Mouse (Mus musculus): Measurements from ENCODE around the gene Slc22a5. TPM values are rescaled to one million over a fixed set of nuclear protein-coding genes. Genes with fewer than 3 reads are reported as not detected.
A peak's percentile ranks its signal among the peaks of the same experiment; 100 is the strongest.
"Not testable (repeated sequence)": the region's sequence is repeated elsewhere in the genome, so short reads cannot be mapped to it uniquely, and the experiment has no call there.

Gene Slc22a5
- 10 to 100 TPM; 25.9 to 29.3 TPM for polyA plus RNA-seq (2017; shearing (Covaris generic))

- ATAC-seq: peak; percentile 94
These were observed at the start of gene Slc22a5 for GRCm38 (mm10) chr11:53891505-53892451. Gene Slc22a5, minus strand, starts transcription at chr11:53891660.

GRCm38 (mm10) chr11:53931944-53932318 lies 40.5 kb upstream of the Slc22a5 start:
- not testable (repeated sequence) for ATAC-seq

DNA sequence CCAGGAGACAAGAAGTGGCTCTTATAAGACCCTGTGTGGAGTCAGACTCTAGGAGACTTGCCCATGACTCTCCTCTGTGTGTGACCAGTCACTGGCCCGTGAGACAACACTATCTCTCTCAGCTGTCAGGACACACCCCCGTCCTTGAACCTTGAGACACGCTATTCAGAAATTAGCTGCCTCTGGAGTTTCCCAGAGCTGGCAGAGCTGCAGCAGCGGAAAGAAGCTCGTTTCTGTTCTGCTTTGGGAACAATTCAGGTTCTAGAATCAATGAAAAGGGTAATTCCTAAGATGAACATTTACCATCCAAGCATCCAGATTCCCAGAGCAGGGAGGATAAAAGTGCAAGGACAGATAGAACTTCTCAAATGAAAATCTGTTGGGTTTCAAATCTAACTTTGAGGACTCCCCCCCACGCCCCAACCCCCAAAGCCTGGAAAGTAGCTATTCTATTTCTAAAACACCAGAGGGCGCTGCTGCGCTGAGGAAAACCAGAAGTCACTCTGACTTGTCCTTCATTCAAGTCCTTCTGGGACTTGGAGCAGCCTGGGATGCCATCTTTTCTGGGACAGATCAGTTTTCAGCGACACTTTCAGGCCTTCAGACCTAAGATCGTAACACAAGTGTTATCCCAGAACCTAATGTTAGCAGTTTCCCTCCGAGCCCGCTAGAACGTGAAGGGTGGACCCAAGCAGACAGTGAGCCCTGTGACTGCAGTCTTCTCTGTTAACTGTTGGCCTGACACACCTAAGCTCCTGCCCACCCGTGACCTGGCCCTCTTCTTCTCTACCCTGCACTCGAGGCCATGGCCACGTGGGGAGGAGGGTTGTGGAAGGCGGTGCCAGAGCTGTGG lies 39.9 kb upstream of the Slc22a5 start:
- ATAC-seq: no peak

DNA sequence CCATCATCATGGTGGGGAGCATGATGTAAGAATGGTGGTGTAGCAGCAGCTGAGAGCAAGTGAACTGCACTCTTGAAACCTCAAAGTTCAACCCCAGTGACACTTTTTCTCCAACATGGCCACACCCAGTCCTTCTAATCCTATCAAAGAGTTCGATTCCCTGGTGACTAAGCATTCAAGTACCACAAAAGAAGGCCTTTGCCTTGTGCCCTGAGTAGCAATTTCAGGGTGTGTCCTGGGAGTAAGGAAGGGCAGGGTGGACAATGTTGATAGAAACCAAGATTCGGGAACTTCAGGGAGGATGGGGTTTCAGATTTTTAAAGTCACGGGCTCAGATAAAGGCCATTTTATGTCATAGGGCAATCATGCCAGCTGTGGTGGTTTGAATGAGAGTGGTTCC lies 38.3 kb upstream of the Slc22a5 start:
- ATAC-seq: no peak

DNA sequence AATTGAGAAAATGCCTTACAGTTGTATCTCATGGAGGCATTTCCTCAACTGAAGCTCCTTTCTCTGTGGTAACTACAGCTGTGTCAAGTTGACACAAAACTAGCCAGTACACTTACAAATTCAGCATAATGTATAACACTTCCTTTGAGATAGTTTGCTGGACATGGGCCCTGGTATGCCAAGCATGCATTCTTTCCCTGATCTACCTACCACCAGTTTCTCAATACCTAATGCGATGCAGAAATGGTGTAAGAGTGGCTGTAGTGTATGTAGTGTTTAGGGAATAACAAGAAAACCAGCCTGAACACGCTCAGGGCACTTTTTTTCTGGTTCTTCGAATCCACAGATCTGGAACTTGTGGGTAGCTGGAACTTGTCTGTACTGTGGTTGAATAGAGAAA lies 37.1 kb upstream of the Slc22a5 start:
- no peak for ATAC-seq

- ATAC-seq: no peak
These were observed 34.8 kb upstream of the Slc22a5 start for GRCm38 (mm10) chr11:53926303-53926702.

DNA sequence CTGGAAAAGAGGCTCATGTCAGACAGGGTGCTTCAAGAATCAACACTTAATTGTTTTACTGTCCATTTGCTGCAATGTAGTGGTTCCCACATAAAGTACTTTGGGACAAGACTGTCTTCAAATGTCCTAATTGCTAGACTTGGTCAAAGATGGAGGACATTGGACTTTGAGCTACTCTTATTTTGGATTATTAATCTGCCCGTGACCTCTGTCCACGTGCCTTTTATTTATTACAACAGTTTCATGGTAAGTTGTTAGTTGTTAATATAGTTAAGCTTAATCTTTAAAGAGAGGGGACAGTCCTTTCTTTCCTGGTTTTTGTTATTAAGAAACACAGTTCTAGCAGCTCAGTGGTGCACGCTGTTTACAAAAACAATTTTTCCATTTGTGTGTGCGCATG lies 27.4 kb upstream of the Slc22a5 start:
- ATAC-seq: no peak

GRCm38 (mm10) chr11:53911011-53911410 lies 19.6 kb upstream of the Slc22a5 start:
- ATAC-seq: no peak

DNA sequence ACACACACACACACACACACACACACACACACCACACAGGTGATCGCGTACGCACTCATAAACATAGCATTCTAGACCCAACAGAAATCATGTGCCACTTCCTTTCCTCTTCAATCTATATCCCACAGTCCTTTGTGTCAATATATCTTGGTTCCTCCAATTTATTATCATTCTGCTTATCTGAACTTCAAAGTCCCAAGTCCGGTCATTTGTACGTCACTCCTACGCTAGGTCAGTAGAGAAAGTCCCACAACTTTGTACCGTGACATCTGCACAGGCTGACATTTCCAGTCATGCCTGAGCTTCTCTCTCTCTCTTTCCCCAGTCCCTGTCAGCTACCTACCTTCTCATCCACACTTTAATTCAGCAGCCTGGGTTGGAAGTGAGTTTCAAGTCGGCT lies 17.2 kb upstream of the Slc22a5 start:
- ATAC-seq: no peak

GRCm38 (mm10) chr11:53904534-53904925 lies 13.1 kb upstream of the Slc22a5 start:
- no peak for ATAC-seq

DNA sequence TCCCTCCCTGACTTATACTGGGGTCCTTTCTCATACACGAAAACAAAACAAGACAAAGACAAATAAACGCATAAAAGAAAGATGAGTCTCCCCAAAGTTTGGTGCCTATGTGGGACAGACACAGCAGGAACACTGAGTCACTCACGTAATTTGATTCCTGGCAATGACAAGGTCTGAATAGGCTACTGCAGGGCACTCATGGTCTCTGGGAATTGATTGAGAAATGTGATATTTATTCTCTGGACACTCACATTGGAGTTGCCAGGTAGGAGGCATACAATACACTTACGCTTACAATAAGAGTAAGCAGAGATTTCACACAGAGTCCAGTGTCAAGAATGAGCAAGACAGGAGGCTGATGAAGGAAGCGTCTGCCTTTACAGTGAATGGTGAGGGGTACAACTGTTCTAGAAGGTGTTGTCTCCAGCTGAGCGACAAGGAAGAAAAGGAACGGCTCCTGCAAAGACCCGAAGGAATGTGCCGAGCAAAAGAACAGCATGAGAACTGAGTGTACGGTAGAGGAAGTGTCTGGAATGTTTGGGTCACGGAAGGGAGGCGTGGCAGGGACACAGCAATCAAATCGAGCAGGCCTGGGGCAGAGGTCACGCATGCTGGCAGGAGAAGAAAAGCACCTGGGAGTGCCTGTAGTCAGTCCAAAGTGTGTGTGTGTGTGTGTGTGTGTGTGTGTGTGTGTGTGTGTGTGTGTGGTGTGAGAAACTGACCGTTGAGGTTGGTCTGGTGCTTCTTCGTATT lies 12.5 kb upstream of the Slc22a5 start:
- no peak for ATAC-seq

GRCm38 (mm10) chr11:53902741-53903140 lies 11.3 kb upstream of the Slc22a5 start:
- no peak for ATAC-seq

DNA sequence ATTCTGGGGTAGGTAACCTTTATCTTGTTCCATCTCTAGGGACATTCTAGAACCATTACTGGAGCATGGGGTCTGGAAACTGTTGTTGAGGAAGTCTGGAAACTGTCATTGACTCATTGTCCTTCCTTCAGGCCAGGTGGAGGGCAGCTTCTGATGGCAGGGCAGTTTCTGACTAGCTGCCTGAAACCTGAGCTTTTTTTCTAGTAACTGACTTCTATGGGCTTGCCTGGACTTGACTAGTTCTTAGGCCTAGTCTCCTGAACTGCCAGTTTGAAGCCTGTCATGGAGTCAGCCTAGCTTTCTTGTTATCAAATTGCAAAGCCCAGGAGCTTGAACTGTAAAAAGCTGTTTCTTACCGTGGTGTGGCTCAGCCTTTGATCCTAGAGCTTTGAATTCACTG lies 9.5 kb upstream of the Slc22a5 start:
- no peak for ATAC-seq

DNA sequence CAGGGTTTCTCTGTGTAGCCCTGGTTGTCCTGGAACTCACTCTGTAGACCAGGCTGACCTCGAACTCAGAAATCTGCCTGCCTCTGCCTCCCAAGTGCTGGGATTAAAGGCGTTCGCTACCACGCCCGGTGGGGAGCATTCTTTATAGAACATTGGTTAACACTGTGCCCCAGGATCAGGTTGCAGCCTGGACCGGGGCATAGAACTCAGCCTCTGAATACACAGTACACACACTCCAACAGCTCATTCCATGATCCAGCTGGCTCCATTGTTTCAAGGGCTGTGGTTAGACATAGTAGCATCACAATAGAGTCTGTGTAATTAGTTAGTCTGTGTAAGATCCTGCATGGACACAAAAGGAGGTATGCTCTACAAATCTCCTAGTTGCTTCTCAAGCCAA lies 8.5 kb upstream of the Slc22a5 start:
- no peak for ATAC-seq

- no peak for ATAC-seq
These were observed 7.5 kb upstream of the Slc22a5 start for GRCm38 (mm10) chr11:53899004-53899403.

GRCm38 (mm10) chr11:53896935-53897334 lies 5.5 kb upstream of the Slc22a5 start:
- ATAC-seq: no peak

DNA sequence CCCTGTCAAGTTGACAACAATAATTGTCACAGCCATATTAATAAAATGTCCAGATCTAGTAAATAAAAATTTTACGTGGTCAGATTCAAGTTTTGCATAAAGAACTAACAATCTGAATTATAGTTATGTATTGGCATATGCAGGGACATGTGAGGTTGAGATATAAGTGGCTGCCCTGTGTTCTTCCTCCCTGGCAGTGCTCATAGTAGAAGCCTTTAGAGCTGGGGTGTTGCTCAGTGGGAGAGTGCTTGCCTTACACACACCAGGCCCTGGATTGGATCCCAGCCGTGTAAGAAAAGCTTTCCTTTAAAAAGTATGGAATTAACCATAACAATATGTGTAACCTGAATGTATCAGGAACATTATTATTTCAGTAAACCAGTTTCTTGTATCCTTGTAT lies 2.0 kb upstream of the Slc22a5 start:
- no peak for ATAC-seq

- ATAC-seq: peak; percentile 57
These were observed 1.4 kb upstream of the Slc22a5 start for GRCm38 (mm10) chr11:53892716-53893416.

DNA sequence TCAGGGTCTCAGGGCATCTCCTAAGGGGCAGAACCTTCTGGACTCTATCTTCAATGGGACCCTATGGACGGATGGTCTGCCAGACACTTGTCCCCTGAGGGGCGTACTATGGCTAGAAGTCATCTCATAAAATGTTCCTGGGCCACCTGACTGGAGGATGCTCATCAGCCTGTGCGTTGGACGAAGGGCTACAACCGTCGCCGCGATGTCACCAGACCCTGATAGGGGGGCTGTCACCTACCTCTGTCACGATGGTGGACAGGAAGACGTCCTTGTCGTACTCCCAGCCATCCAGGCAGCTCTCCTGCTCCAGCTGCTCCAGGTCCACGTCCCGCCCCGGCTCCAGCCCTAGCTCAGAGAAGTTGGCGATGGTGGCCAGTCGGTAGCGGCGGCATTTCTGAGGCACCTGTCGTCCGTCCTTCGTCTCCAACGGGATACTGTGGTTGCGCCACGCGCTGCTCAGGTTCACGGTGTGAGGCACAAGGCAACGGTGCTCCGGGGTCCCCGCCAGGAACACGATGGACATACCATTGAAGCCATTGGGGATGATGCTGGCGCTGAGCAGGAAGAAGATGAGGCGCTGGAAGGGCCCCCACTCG lies 455 bp downstream of the Slc22a5 start:
- ATAC-seq: no peak

DNA sequence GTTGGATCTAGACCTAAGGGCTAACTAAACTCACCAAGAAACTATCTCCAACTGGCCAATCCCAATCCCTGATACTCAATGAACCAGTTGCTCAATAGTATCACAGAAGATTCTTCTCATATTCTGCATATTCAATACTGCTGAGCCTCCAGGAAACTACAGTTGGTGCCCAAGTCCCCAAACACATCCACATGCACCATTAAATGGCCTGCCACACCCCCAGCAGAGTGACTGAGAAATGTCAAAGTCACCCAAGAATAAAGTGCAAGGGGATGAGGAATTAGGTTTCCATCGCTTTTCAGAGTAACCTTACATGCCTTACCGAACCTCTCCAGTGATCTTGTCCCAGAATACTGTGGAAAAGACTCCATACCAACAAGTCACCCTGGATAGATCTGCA lies 1.2 kb downstream of the Slc22a5 start:
- no peak for ATAC-seq

GRCm38 (mm10) chr11:53889091-53889645 lies 2.3 kb downstream of the Slc22a5 start:
- ATAC-seq: no peak
